Mouse (Mus musculus) c-Kit-negative CD71-positive TER-119-positive erythroid progenitor cells, embryonic 14.5 days (primary cell): Measurements from ENCODE around the gene Trappc12.

Experiments used
- DNase-seq: peaks from one replicate; pipeline ENCODE4 v3.0.0-alpha.2; 2013; ENCODE audit warnings: low read depth, low spot score

The Trappc12 gene

GRCm38 (mm10) chr12:28690730-28691129, 59.5 kb downstream of the Trappc12 start:
- no peak for DNase-seq

- no peak for DNase-seq
Measured at GRCm38 (mm10) chr12:28688996-28689395, 61.3 kb downstream of the Trappc12 start.

DNA sequence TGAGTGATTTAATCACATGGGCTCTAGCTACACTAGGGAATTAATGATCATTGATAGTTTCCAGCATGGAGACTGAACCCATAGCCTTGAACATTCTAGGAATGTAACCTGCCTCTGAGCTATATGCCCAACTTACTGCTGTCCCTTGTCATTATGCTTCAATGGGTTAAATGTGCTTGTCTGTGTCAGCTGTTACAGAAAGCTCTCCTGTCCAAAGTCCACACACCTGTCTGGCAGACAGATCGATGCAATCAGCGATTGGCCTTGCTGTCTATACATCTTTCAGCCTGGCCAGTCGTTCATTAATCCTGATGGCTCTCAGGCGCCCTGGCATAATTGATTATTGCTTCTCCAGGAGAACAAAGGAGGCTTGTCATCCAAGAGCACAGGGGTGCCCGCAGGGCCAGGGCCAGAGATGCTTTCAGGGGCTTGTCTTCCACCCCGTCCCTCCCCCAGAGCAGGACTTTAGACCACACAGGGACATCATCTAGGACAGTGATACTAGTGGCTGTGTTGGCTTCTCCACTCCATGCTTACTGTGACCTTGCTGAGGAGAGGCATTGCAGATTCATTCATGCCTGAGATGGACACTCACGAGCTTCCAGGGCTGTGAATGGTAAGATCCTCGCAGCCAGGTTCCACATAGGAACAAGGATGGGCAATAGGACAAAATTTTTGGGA, 63.9 kb downstream of the Trappc12 start:
- no peak for DNase-seq

GRCm38 (mm10) chr12:28685771-28686170, 64.5 kb downstream of the Trappc12 start:
- DNase-seq, result no peak

DNA sequence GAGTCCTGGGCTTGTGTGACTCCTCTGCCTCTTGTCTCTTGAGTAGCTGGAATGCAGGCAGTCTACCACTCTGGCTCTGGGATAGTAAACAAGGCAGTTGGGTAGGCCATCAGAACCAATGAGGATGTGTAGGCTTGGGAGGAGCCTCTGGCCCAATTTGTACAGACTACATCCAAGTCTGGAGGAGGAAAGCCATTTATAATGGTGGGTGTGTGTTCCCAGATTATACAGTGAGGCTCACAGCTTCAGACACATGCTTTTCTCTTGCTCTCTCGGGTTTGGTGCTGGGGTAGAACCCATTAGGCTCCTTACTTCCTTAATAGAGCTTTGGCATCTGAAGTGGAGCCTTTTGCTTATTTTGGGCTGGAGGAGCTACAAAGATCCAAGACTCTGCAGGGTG, 65.6 kb downstream of the Trappc12 start:
- DNase-seq, result no peak

DNA sequence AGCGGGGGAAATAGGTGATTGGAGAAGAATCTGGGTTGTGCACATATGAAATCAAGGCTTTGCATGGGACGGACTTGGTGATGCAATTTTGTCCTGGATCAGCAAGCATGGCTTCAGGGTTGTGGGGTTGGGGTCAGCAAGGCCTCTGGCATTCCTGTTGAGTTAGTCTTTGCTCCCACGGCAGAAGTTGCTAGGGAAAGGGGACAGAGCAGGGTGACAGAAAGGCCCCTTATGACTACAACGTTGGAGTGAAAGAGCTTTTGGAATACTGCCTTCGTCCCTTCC, 74.4 kb downstream of the Trappc12 start:
- no peak for DNase-seq

- peak; percentile 38 for DNase-seq
Measured at GRCm38 (mm10) chr12:28675121-28675924, 74.9 kb downstream of the Trappc12 start, which contains the start of gene Adi1. Gene Adi1, plus strand, starts transcription at chr12:28675231.

- no peak for DNase-seq
Measured at GRCm38 (mm10) chr12:28674038-28674720, 76.1 kb downstream of the Trappc12 start.

DNA sequence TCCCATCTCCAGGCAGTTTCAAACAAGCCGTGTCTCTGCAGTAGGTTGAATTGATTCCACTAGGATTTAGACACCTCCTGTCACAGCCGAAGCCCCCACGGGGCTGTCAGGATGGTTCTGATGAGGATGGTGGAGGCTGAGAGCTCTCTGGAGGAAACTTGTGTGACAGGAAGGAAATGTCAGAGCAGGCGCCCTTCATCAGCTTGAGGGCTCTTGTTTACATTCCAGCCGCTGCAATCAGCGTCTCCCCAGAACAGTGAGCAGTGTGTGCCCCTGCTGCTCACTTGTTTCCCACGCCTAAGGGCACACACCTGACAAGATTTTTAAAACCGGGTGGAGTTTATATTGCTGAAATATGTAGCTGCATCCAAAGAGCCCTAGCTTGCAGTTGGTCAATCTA, 83.0 kb downstream of the Trappc12 start:
- no peak for DNase-seq

- DNase-seq, result no peak
Measured at GRCm38 (mm10) chr12:28666734-28667133, 83.5 kb downstream of the Trappc12 start.

DNA sequence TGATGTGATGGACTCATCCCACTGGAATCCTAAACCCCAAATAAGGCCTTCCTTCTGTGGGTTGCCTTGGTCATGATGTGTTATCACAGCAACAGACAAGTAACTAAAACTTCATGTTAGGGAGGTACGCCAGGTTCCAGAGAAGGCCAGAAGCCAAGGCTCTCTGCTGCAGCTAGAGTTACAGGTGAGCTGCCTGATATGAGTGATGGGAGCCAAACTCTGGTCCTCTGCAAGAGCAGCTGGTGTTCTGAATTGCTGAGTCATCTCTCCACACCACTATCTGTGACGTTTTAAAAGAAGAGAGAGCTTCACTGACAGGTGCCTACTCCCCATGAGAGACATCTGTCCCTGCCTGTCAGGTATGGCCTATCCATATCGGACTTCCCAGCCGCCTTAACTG, 87.6 kb downstream of the Trappc12 start:
- no peak for DNase-seq

GRCm38 (mm10) chr12:28649141-28650110, 100.8 kb downstream of the Trappc12 start, which contains the start of gene Rnaseh1:
Gene Rnaseh1, plus strand, starts transcription at chr12:28649602.
- peak; percentile 74 for DNase-seq
